Mouse (Mus musculus) myocyte (in vitro differentiated cells): ENCODE measurements at regions not wholly inside any gene's neighbourhood (a gene's known extent, or its start where the extent isn't known, plus 50 kb on each side); places are given as distances from the start of the nearest gene placed in this dataset.

ENCODE experiments used
- E2F4 ChIP-seq: IDR thresholded peaks from one replicate; pipeline ENCODE4 v1.6.1; 2011; ENCODE audit warnings: mild to moderate bottlenecking, control low read depth, moderate library complexity; ENCODE audit not compliant: insufficient read depth
- MAX ChIP-seq: IDR thresholded peaks from one replicate; pipeline ENCODE4 v1.6.1; 2011; ENCODE audit warnings: low read depth, mild to moderate bottlenecking, control low read depth
- MYOD1 ChIP-seq, 3 experiments: IDR thresholded peaks; one replicate each; pipeline ENCODE4 v1.6.1; 2011; ENCODE audit warnings: control low read depth in 2 of 3, low read depth in 2 of 3, mild to moderate bottlenecking in 2 of 3, moderate library complexity in 1 of 3; ENCODE audit not compliant: insufficient read length in 2 of 3, control insufficient read depth in 1 of 3
- MYOG ChIP-seq, 3 experiments: IDR thresholded peaks; one replicate each; pipeline ENCODE4 v1.6.1; 2011; ENCODE audit warnings: control low read depth in 2 of 3, low read depth in 2 of 3, mild to moderate bottlenecking in 2 of 3; ENCODE audit not compliant: insufficient read length in 2 of 3, control insufficient read depth in 1 of 3, insufficient read depth in 1 of 3
- POLR2A ChIP-seq: IDR thresholded peaks from one replicate; pipeline ENCODE4 v1.6.1; 2011; ENCODE audit warnings: low read depth, mild to moderate bottlenecking, control low read depth, moderate library complexity; ENCODE audit not compliant: insufficient read length
- TCF12 ChIP-seq: IDR thresholded peaks from one replicate; pipeline ENCODE4 v1.6.1; 2011; ENCODE audit warnings: mild to moderate bottlenecking, control low read depth; ENCODE audit not compliant: poor library complexity, insufficient read depth, severe bottlenecking
- USF1 ChIP-seq: IDR thresholded peaks from one replicate; pipeline ENCODE4 v1.6.1; 2011; ENCODE audit warnings: low read depth, mild to moderate bottlenecking, control low read depth, moderate library complexity

- TF ChIP-seq E2F4 (no peak), MYOG (IDR thresholded peaks at IDR 0.05; ENCODE audit: control insufficient read depth in 1 of 3, insufficient read depth in 1 of 3, insufficient read length in 2 of 3, low read depth in 2 of 3) (no peak), POLR2A (no peak), TCF12 (no peak), USF1 (no peak), MAX (no peak), MYOD1 (IDR thresholded peaks at IDR 0.05; ENCODE audit: control insufficient read depth in 1 of 3, insufficient read length in 2 of 3, low read depth in 2 of 3) (no peak)
Measured at GRCm38 (mm10) chr2:95487580-95488135, 830.3 kb upstream of the Lrrc4c start.
